Mouse (Mus musculus) layer of hippocampus, postnatal 36 days (tissue): ENCODE results near the gene Ccr1l1. TPM values are rescaled to one million over a fixed set of nuclear protein-coding genes. Genes with fewer than 3 reads are reported as not detected.

Experiments
- DNase-seq, 2 experiments: peaks; one replicate each; pipeline ENCODE4 v3.0.0; 2022
- total RNA-seq, 2 experiments: library from RNA; stranded (reverse); gene quantifications; 2 replicates each; pipeline ENCODE4 v1.2.3; 2021

Ccr1l1 gene
- total RNA-seq, 2 experiments from 2014 or later, result not detected

DNA sequence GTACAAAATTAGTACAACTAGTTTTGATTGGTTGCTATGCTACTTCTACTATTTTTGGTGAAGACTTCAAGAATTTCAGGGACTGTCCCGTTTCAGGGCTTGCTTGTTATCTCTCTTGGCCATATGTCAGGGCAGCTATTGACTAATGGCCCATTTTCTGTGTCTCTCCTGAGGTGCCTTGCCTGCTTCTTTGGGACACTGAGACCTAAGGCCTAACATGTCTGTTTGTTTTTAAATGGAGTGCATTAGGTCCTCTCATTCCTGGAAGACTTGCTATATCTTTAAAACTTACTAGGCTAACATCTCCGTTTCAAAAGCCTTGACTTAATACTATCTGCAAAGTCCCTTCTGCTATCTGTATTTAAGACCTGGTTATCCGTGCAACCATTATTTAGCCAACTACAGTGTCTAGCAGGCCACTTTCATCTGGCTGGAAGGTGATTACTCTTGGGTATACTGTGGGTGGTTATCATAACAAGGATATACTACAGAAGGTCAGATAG is 20.2 kb downstream of the Ccr1l1 start:
- no peak for DNase-seq

DNA sequence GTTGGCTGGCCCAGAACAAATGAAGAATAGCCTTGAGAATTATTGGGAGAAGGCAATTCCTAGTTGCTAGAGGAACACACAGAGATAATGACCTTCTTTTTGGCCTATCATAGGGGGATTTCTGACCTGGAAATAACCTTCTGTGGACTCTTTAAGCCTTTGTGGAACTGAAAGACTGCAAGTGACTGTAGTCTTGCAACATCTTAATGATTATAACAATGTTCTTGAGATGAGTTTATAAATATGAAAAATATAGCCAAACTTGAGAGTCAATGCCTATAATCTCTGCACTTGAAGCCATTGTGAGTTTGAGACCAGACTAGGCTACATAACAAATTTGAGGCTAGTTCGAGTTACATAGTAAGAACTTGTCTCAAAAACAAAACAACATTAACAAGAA is 21.3 kb downstream of the Ccr1l1 start:
- no peak for DNase-seq

DNA sequence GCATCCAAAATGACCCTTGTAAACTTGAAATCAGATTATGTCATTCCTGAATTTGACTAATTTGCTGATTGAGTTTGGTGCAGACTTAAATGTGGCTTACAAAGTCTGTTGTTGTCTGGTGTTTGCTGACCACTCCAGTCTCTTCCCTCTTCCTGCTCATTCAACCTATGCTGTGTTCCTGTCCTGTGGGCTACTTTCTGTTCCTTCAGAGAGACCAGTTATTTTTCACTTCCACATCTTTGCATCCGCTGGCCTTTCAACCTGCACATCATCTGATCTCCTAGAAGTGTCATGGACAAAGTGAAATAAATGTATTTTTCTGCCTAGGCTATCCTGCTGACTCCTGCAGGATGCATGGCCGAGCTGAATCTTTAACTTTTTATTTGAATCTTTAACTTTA is 24.7 kb downstream of the Ccr1l1 start:
- no peak for DNase-seq

DNA sequence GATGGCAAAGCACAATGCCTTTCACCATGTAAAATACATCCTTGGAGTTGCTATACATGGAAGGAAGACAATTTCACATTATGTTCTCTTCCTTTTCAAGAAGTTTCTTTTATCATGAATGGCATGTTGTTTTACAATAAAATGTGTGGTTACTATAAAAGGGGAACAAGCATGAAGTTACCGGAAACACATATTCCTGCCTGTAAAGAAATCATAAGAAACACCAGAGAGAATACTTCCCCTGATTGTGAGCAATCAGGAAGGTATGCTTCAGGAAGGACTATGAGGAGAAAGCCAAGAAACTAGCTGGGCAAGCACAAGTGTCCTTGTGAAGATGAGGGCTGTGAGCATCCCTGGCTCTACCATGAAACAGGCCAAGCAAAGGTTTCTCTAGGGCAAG is 27.0 kb downstream of the Ccr1l1 start:
- DNase-seq, result no peak

DNA sequence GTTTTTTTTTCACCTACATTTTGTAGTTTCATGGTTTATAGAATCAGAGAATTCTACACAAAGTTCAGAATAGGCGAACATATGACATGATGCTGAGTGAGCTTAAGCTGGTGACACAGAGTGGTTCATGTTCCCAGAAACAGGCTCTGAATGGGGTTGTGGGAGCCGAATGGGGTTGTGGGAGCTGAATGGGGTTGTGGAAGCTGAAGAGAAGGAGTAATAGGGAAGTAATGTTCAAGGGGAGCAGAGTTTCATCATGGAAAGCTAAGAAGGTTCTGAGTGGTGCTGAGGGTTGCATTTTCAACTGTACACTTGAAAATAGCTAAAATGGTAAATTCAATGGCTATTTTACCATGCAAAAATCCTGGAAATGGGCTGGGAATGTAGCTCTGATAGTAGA is 28.8 kb downstream of the Ccr1l1 start:
- no peak for DNase-seq

DNA sequence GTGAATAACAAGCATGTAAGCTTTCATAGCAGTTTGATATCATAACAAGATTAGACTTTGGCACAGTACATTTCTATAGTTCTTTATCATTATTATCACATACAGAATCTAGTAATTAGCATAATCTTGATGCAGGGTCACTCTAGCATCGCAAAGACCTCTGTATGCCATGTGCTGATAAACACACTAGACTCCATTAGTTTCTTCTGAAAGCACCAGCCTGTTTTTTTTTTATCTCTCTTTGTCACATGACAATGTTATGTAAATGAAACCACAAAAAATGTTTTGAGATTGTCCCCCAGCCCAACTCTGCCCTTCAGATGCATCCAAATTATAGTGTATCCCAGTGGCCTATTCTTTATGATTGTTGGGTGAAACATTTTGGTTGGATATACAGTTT is 30.4 kb downstream of the Ccr1l1 start:
- no peak for DNase-seq

DNA sequence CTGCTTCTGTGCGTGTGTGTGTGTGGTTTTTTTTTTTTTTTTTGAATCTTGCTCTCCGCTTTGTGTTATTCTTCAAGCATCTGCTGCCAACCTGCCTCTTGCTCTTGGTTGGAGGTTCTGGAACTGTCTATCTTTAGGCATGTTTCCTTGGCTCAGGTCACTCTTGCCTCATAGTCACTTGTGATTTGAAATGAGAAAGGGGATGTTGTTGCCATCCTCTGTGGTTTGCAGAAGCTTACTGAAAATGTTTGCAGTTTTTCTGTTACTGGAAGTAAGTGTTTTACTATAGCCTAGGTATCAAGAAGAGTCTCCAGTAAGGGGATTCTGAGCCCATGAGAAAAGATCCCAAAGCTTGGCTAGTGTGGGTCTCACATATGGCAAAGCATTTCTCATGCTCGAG is 36.2 kb downstream of the Ccr1l1 start:
- no peak for DNase-seq

DNA sequence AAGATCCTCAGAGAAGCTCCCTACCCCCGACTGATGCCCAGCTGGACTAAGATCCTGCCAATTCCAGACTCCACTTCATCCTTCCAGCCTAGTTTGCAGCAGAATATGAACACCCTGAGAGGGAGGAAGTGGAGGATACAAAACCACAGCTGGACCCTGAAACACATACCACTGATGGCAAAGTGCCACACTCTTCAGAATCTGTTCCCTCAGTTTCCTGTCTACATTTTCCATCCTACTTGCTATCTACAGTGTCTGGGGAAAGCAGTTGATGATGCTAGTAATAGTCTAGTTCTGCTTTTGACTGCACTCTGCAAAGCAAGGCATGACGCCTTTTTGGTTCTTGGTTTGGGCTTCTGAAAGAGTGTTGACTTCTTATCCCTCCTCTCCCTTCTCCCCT is 36.9 kb downstream of the Ccr1l1 start:
- no peak for DNase-seq

DNA sequence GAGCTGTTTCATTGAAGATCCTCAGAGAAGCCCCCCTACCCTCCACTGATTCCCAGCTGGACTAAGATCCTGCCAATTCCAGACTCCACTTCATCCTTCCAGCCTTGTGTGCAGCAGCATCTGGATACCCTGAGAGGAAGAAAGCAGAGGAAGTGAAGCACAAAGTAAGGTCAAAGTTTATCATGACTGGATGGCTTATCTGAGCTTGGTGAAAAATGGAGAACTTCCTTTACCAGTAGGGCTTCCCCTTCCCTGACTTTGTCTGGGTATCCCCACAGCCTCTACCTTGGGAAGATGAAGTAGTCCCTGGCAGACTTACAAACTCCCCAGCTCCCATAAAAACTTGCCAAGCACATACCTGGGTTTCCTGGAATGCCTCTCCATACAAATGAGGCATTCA is 37.6 kb downstream of the Ccr1l1 start:
- DNase-seq, result no peak

DNA sequence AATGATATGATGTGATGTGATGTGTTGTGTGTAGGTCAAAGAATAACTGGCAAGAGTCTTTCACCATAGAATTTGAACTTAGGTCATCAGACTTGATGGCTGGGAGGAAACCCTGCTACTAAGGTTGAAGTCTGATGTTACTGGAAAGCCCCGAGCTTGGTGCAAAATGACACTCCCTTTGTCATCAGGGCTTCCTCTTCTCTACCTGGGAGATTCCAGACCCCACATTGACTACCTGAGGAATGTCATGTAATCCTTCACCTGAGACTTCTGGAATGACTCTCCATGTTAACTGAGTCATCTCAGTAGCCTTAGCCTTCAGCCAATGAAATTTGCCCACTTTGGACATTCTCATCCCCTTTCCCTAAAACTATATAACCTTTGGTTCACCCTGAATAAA is 38.0 kb downstream of the Ccr1l1 start:
- no peak for DNase-seq

DNA sequence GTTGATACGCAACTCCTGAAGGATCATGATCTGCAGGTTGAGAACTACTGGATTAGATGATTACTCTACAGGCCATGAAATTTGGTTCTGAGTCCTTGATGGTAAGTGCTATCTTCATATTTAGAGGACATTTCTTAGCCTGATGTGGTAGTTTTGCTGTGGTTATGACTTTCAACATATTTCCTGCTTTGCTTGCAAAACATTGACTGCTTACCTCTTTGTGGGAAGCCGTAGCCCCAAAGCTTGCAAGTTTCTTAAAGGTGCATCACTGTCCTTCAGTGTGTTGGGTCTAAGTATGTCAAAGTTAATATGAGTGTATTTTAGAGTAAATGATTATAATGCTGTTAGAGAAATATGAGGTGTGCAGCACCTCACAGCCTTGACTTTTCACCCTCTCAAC is 40.2 kb downstream of the Ccr1l1 start:
- no peak for DNase-seq

DNA sequence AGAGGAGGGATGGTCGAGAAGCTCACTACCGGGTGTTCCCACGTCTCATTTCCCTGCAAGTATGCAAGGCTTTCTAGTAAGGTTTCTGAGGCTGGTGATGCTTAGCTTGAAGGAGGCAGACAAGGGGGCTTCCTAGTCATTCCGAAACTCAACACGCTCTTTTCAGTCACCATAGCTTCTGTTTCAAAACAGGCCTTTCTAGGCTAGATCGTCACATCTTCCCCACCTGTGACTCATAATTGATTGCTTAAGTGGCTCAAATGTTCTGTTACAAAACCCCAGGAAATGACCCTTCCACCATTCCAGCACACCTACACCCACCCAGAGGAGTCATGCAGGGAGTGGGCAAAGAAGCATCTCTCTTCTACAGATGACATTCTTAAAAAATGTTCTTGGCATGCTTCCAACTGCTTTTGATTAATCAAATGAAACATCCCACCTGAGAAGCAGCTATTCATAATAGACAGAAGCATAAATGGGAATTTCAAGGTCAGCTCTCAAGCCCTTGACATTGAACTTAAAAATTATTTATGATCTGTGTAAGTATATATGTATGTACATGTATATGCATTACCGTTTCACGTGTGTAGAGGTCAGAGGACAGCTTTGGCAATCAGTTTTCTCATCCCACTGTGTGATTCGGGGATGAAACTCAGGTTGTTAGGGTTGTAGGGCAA is 41.5 kb downstream of the Ccr1l1 start:
- no peak for DNase-seq

DNA sequence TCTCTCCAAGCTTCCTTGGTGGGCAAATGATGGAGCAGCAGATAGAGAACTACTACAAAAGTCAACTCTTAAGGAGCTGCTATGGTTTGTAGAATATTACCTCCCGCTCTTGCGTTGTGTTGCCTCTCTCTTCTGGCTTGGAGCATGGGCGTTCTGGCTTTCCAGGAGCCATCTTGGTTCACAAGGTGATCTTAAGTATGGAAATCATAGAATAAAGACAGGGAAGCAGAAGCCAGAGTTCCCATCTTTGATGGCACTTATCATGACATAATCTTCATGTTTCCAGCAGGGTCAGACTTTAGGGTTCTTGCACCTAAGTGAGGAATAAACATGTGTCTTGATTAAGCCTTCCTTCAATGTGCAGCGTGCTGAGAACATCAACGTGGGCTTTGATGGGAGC is 42.4 kb downstream of the Ccr1l1 start:
- no peak for DNase-seq

DNA sequence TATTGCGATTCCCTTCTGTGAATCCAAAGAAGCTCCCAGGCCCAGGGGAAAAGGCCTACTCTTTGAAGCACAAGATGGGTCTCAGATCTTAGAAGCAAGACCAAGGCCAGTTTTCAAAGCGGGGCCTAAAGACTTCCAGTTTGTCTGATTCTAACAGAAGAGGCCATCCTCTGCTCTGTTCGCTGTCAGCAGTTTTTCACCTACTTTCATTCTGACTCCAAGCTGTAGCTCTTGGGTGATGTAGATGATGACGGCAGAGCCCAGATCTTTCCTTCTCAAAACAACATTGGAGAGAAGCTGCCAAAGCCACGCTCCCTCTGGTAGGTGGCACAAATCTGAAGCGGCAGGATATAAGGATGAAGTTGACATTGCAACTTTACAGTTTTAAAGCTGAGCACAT is 42.9 kb downstream of the Ccr1l1 start:
- no peak for DNase-seq

DNA sequence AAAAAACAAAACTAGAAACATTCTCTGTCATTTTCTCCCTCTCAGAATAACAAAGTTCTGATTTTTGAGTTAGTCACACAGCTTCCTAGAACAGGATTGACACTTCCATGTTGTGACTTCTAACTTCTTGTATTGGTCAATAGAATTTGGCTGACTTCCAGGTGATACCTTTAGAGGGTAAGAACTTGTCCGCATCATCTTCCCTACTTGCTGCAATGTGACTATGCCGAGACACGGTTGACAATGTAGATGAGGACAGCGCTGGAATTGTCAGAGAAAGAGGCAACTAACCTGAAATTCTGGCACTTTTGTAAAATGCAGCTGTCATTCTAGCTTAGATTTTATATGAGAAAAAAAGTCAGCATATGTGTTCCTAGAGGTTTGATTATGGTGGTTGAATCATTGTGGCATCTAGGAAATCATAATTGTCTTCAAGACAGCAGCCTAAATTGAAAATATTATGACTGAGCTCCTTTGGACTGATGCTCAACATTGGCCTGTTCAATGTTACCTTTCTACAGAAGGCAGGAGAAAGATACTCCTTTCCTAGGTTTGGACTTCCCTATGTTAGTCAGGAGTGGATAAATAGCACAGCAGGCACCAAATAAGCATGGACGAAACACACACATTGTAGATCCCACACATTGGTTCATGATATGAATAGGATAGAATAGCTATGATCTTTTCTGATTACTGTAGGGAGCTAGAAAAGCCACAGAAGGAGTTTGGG is 44.3 kb downstream of the Ccr1l1 start:
- no peak for DNase-seq

DNA sequence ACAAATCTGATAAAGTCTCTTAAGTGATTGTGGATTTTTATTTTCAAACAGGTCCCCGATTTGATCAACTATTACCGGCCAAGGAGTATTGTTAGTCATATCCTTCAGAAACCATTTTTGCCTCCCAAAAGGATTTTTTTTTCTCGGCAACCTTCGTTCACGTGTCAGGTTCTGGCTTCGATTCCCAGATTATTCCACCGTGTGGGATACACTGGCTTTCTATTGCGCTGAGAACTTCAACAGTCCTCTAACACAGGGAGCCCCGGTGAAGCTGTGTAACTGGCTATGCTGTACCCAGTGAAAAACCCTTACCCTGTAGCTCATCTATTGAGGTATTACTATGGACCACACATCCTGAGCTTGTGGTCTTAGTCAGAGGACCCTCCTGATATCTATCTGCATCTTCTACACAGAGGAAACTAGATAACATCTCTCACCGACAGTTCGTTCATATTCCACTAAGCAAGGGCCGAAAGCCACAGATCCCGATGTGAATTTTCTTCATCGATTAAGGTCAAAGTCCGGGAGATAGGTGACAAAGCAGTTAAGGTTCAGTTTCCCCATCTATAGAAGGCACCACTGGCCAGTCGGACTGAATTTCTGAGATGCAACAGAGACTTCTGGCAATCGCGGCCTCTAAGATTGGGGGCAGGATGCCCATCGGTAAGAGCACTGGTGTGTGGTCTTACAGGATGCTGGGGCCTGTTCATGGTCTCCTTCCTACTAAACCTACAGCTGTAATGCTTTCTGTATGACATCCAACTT is 45.1 kb downstream of the Ccr1l1 start:
- no peak for DNase-seq

DNA sequence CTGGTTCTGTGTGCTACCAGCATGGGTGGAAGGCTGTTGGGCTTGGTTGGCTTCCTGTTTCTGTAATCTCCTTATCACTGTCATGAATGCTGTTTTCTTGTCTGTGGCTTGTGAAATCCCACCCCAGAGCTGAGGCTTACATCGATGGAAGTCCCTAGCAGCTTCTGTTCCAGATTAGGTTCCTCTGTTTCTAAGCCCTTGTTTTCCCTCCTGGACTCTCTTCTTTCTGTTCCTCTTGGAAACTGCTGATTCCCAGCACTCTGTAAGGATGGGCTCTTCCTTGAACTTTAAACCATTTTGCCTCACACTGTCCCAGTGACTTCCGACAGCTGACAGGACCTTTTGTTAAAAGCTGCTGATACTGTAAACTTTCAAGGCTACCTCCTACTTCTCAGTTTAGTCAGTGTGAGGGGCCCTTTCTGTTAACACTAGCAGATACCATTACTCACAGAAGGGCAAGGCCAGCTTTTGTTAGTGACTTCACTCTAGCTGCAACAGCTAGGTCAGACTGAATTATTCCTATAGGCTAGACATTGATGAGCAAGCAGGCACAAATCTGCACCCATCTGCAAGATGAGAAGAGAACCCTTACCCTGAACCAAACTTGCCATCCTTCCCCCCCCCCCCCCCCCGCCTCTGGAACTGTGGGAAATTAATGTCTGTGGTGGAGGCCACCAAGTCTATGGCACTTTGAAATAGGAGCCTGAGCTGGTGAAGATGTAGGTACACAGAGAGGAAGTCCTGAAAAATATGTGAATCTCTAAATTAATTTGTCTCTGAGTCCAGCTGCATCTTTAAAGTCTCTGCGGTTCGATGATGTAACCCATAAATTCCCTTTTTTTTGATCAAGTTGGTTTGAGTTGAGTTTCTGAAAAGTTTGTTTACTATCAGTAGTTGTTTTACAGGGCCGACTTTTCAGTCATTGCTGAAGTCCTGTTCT is 46.2 kb downstream of the Ccr1l1 start:
- no peak for DNase-seq

DNA sequence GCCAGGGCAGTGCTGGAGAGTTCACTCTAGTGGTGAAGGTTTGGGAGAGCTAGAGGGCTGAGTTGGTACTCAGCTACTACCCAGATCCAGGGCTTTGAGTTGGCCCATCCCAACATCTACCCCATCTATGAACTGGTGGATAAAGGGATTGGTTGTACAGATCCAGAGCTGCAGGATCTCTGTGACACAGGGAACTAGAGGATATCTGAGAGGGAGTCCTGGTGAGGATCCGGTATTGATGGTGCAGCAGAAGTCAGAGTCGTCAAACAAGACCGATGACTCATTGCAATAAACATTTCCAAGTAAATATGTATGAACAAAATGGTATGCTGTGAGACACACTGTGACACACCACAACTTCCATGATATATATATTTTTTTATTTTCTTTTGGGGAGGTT is 47.3 kb downstream of the Ccr1l1 start:
- no peak for DNase-seq

DNA sequence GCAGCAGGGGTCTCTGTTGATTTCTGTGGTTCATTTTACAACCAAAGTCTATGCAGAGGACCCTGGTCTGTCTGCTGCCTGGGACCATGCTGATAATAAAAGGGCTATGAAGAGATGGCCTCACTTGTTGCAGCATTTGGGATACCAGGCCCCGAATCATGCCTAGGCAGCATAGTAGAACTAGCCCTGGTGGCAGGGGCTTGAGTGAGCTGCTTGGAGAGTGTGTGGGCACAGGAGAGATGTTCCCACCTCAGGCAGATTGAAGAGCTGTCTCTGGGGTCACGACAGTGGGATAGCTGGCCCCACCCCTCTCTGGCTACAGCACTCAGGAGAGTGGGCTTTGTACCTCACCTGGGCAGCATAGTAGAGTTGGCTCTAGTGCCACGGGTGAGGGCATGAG is 47.7 kb downstream of the Ccr1l1 start:
- DNase-seq, result no peak

DNA sequence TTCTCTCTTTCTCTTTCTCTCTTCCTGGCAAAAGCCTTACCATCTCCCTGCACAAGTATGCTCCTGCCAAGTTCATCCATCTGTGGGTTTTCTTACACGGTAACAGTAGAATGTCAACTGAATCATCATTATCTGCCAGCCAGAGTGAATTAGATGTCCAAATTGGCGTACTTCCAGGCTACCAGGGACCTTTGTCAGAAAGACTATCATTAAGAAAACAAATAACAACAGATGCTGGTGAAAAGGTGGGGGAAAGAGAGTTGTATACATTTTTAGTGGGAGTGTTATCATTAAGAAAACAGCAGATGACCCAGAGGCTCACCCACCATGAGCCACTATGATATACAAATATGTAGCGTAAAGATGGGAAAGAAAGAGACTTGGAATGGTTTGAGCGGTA is 48.3 kb downstream of the Ccr1l1 start:
- DNase-seq, result no peak

DNA sequence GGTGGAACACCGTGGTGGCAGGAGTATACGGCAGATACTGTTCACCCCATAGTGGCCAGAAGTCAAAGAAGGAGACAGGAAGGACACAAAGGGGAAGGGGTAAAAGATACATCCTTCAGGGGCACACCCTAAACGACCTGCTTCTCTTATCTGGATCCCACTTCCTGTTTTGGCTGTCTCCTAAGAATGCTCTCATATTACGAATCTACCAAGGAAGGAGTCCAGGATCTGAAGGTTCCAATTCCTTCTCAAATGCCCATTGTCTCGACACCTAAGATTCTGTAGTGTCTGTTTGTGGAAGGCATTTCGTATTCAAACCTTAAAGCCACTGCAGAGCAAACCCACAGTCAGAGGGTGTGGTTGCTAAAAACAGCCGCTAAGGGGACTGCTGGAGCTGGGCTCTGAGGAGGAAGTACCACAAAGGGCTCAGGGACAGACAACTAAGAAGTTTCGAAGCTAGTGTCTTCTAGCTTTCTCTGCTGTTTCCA is 49.4 kb downstream of the Ccr1l1 start:
- DNase-seq, result no peak

DNA sequence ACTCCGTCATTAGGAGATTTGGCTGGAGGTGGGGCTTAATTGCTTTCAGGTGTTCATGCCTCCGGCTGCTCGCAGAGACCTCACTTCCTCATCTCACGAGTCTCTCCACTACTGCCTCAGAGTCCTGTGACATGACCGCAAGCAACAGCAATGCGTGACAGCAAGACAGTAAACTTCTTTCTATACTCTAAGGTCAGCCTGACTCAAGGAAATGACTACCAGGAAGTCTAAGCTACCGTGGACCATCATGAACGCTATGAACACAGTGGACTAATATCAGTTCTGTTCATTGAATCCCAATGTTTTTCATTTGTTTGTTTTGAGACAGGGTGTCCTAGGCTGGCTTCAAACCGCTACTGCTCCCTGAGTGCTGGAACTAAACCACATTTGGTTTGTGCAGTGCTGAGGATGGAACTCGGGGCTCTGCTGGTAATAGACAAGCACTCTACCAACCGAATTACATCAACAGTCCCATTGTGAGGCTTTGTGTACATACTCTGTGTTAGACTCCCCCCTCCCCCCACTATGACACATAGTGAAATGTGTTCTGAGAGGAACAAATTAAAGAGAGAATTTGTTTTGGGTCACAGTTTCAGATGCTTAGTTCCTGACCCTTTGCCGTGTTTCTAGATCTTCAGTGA is 50.0 kb downstream of the Ccr1l1 start:
- DNase-seq, result no peak
